In the genomic region with DNA sequence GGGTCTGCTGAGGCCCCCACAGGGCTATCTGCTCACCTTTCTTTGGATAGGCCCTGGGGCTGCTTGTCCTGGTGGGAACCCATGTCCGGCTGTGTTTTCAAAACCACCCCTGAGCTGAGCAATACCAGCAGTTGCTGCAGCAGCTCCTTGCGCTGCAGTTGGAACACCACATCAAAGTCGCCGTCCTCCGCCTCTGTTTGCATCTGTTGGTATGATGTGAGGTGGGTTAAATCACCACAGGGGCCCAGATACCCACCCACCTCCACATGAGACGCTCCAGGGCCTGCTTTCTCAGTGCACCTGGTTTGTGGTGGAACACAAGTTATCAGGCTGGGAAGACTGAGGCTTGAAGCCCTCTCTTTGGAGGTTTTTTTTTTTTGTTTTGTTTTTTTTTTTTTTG, we compare ENCODE assay signal across 22 mouse cellular contexts. TPM values are rescaled to one million over a fixed set of nuclear protein-coding genes. Genes with fewer than 3 reads are reported as not detected.
A peak's percentile ranks its signal among the peaks of the same experiment; 100 is the strongest.
DNase-seq lines count a peak whose midpoint lies in the region; ATAC-seq lines count a peak whose summit lies in the region.
"Had no signal": no experiment of that assay in that cellular context is flagged by ENCODE, and none has a peak within 500 bp of the region (broad histone marks: within the 10 kb centered on the region; RNA-seq: fewer than 3 reads in every experiment).

No protein-coding gene starts in this region.

- H3K4me1 ChIP-seq in heart, embryonic 10.5 days = peaks cover 29% of the 10 kb centered on the region

- peaks cover 23% of the 10 kb centered on the region for H3K27me3 ChIP-seq in heart, embryonic 10.5 days (ENCODE audit: insufficient read depth, poor library complexity, severe bottlenecking)

- H3K9me3 ChIP-seq in heart, embryonic 10.5 days = no peaks in the 10 kb centered on the region
- H3K9me3 ChIP-seq: embryonic facial prominence, embryonic 10.5 days; forebrain, embryonic 10.5 days; G1E had no signal

- 90% methylated on average over 6 of the region's 6 CpGs for WGBS in heart, embryonic 10.5 days

- H3K27ac ChIP-seq in heart, embryonic 10.5 days = no peak overlapping the region
- H3K27ac ChIP-seq: embryonic facial prominence, embryonic 10.5 days; forebrain, embryonic 10.5 days; gastrocnemius, adult 2 months; hindbrain, embryonic 14.5 days had no signal

- no peak overlapping the region for H3K4me3 ChIP-seq in heart, embryonic 10.5 days
- H3K4me3 ChIP-seq: embryonic facial prominence, embryonic 10.5 days; erythroblast, embryonic 14.5 days; forebrain, embryonic 10.5 days; gastrocnemius, adult 2 months had no signal

- DNase-seq in T-cell, adult 2 months (ENCODE audit: low spot score) = peak; percentile 32
- peak; percentile 86 to 92 for DNase-seq in thymus, adult 18-20 months
- peak; percentile 93 for DNase-seq in thymus, postnatal 14 days
- no peak for DNase-seq in heart, embryonic 10.5 days (ENCODE audit: low spot score)
- DNase-seq: adrenal gland, postnatal 25 days; cerebellum, adult 2 months; cerebellum, postnatal 10 days; gastrocnemius, adult 2 months; gastrocnemius, postnatal 36 days; heart, adult 11 months; heart, postnatal 10 days; heart, postnatal 4 days had no signal

- no peaks in the 10 kb centered on the region for H3K36me3 ChIP-seq in heart, embryonic 10.5 days
- H3K36me3 ChIP-seq: embryonic facial prominence, embryonic 10.5 days; forebrain, embryonic 10.5 days had no signal

- ATAC-seq in erythroblast, adult 5-6 weeks (replicated peaks; ENCODE audit: low FRiP score, poor library complexity, severe bottlenecking) = no peak
- ATAC-seq in monocyte, adult 5-6 weeks (replicated peaks; ENCODE audit: insufficient number of reproducible peaks, low FRiP score, low TSS enrichment, poor library complexity, severe bottlenecking) = no peak
- ATAC-seq: CD4-positive, CD25-positive, alpha-beta regulatory T cell, adult 4 months; forebrain, embryonic 14.5 days had no signal

RNA-seq across cellular contexts. Expression of gene Ptrh1, which starts 2.5 kb away (rescaled TPM):
- 2.5 TPM in 1 of 2 replicates, not detected in the other for total RNA-seq in erythroblast, adult 5-6 weeks (2015; ENCODE audit: low replicate concordance)
- not detected in 2 replicates for total RNA-seq in erythroblast, adult 5-6 weeks (2017; ENCODE audit: low replicate concordance)
- 5.1 and 5.6 TPM in 2 replicates for polyA plus RNA-seq in heart, embryonic 10.5 days (2016; fragmentation: Nextera tagmentation; extraction: Ambion mirVana)
- total RNA-seq in monocyte, adult 5-6 weeks (2017) = 1.1 to 1.8 TPM (median 1.6 TPM) in 3 replicates
- polyA plus RNA-seq: erythroblast, embryonic 14.5 days had no signal

RNA-seq across cellular contexts. Expression of gene Ttc16, which starts 2.6 kb away (rescaled TPM):
- not detected in 2 replicates for total RNA-seq in erythroblast, adult 5-6 weeks (2015; ENCODE audit: low replicate concordance)
- not detected in 2 replicates for total RNA-seq in erythroblast, adult 5-6 weeks (2017; ENCODE audit: low replicate concordance)
- polyA plus RNA-seq in heart, embryonic 10.5 days (2016; fragmentation: Nextera tagmentation; extraction: Ambion mirVana) = 0.29 and 0.52 TPM in 2 replicates
- not detected in 3 replicates for total RNA-seq in monocyte, adult 5-6 weeks (2017)
- total RNA-seq: gastrocnemius, adult 2 months; gastrocnemius, postnatal 36 days; heart, postnatal 10 days had no signal
- polyA plus RNA-seq: erythroblast, embryonic 14.5 days had no signal

RNA-seq across cellular contexts. Expression of gene Cfap157, which starts 6.1 kb away (rescaled TPM):
- total RNA-seq in erythroblast, adult 5-6 weeks (2015; ENCODE audit: low replicate concordance) = not detected in 2 replicates
- not detected in 2 replicates for total RNA-seq in erythroblast, adult 5-6 weeks (2017; ENCODE audit: low replicate concordance)
- polyA plus RNA-seq in heart, embryonic 10.5 days (2016; fragmentation: Nextera tagmentation; extraction: Ambion mirVana) = 0.78 and 1.2 TPM in 2 replicates
- total RNA-seq in monocyte, adult 5-6 weeks (2017) = not detected in 3 replicates
- total RNA-seq: adrenal gland, postnatal 25 days; gastrocnemius, adult 2 months; gastrocnemius, postnatal 36 days; heart, postnatal 4 days had no signal
- polyA plus RNA-seq: erythroblast, embryonic 14.5 days; G1E had no signal

RNA-seq across cellular contexts. Expression of gene Tor2a, which starts 21.0 kb away (rescaled TPM):
- total RNA-seq in erythroblast, adult 5-6 weeks (2015; ENCODE audit: low replicate concordance) = 10.4 and 11.3 TPM in 2 replicates
- total RNA-seq in erythroblast, adult 5-6 weeks (2017; ENCODE audit: low replicate concordance) = 4.7 and 8.8 TPM in 2 replicates
- polyA plus RNA-seq in heart, embryonic 10.5 days (2016; fragmentation: Nextera tagmentation; extraction: Ambion mirVana) = 46.2 and 57.2 TPM in 2 replicates
- 17.5 to 24.6 TPM (median 19.5 TPM) in 3 replicates for total RNA-seq in monocyte, adult 5-6 weeks (2017)

RNA-seq across cellular contexts. Expression of gene 6330409D20Rik, which starts 37.3 kb away (rescaled TPM):
- not detected in 2 replicates for total RNA-seq in erythroblast, adult 5-6 weeks (2015; ENCODE audit: low replicate concordance)
- not detected in 2 replicates for total RNA-seq in erythroblast, adult 5-6 weeks (2017; ENCODE audit: low replicate concordance)
- polyA plus RNA-seq in heart, embryonic 10.5 days (2016; fragmentation: Nextera tagmentation; extraction: Ambion mirVana) = 0.28 TPM in 1 of 2 replicates, not detected in the other
- not detected in 3 replicates for total RNA-seq in monocyte, adult 5-6 weeks (2017)
- total RNA-seq: adrenal gland, adult 18-20 months; adrenal gland, postnatal 25 days; G1E; gastrocnemius, adult 2 months; gastrocnemius, postnatal 36 days; heart, postnatal 10 days; heart, postnatal 4 days had no signal
- polyA plus RNA-seq: erythroblast, embryonic 14.5 days; G1E had no signal
